Mouse (Mus musculus): Measurements from ENCODE around the gene Adgrf1. TPM values are rescaled to one million over a fixed set of nuclear protein-coding genes. Genes with fewer than 3 reads are reported as not detected.
A peak's percentile ranks its signal among the peaks of the same experiment; 100 is the strongest.

The Adgrf1 gene
- polyA plus RNA-seq, 1 experiment from 2014 or later = 1.4 TPM

DNA sequence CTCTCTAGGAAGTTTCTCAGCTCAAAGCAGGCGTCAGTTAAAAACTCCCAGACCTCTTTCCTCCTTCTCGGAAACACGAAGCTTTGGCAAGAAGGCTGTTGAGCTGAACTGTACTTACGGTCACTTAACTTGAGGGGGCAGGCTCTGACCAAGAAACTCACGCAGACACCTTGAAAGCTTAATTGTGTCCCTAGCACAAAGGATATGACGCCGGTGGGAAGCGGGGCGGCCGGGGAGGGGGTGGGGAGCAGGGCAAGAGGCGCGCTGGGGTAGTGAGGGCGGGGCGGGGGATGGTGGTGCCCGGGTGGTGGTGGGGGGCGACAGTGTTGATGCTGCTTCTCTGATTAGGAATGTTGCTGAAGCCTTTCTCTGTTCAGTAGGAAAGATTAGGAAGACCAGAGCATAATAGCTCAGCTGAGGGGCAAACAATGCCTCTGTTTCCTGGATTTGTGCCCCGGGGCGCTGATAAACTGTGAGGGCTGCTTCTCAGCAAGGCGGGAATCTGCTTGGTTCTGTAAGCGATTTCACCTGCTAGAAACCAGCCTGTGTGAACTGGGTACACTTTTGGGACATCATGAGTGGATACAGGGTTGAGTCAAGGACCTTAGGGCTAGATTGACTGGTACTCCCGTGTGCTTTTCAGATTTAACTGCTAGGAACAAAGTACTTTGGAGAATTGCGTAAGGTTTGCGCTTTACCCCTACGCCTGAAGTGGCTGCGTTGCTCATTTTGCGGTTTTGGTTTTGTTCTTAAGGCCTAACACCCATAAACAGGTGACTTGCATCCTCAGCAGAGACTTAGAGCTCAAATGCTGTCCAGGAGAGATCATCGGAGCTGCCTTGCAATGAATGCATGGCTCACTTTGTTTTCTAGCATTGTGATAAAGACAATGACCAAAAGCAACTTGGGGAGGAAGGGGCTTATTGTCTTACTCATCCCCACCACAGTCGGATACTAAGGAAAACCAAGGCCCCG, 56.9 kb downstream of the Adgrf1 start:
- WGBS = 19% methylated on average over 28 of the region's 29 CpGs
- peak overlapping the region; percentile 58 for H3K4me2 ChIP-seq (ENCODE audit: low read length)
- H3K4me3 ChIP-seq (replicated peaks; ENCODE audit: low read depth, low read length) = no peak overlapping the region; the same call in 1 of the 2 replicates
- peak overlapping the region; percentile 52 for H3K27ac ChIP-seq
- ATAC-seq (replicated peaks; ENCODE audit: low FRiP score, low read depth) (peak; percentile 81), DNase-seq (ENCODE audit: low spot score) (peak; percentile 97)
- no peaks in the 10 kb centered on the region for H3K9me3 ChIP-seq (replicated peaks; ENCODE audit: low read length)
- no peaks in the 10 kb centered on the region for H3K36me3 ChIP-seq (ENCODE audit: insufficient read depth, low read length)
- 0 out of 2 replicates have a peak, but pooled peaks cover 7% of the 10 kb centered on the region for H3K4me1 ChIP-seq (replicated peaks; ENCODE audit: insufficient read depth, low read length)
- 0 out of 2 replicates have a peak overlapping the region, but pooled peaks have one; percentile 32 for H3K9ac ChIP-seq (ENCODE audit: low read depth, low read length)
- peak; percentile 80 for TF ChIP-seq CTCF (IDR thresholded peaks at IDR 0.05; ENCODE audit: low read depth)
- no peaks in the 10 kb centered on the region for H3K27me3 ChIP-seq (ENCODE audit: insufficient read depth, low read length)

DNA sequence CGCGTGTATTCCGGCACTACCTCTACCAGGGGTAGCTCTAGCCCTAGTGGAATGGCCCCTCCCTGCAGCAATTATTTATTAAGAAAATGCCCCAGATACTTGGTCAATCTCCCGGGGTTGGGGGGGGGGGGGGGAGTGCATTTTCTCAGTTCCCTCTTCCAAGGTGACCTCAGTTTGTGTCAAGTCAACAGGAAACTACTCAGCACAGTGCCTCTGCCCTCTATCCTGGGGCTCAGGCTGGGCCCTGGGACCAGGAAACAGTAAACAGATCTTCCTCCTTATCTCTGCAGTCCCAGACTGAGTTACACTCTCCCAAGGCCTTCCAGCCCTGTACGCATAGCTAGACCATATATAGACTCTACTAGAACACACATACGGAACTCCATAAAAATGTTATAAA, 57.7 kb downstream of the Adgrf1 start:
- WGBS = 67% methylated on average over 6 of the region's 6 CpGs
- Histone ChIP-seq H3K27ac (no peak overlapping the region), H3K4me1 (replicated peaks; ENCODE audit: insufficient read depth, low read length) (peaks cover 12% of the 10 kb centered on the region; the same call in 1 of the 2 replicates), H3K4me3 (replicated peaks; ENCODE audit: low read depth, low read length) (no peak overlapping the region), H3K36me3 (ENCODE audit: insufficient read depth, low read length) (no peaks in the 10 kb centered on the region), H3K4me2 (ENCODE audit: low read length) (no peak overlapping the region), H3K27me3 (ENCODE audit: insufficient read depth, low read length) (no peaks in the 10 kb centered on the region), H3K9ac (ENCODE audit: low read depth, low read length) (no peak overlapping the region), H3K9me3 (replicated peaks; ENCODE audit: low read length) (no peaks in the 10 kb centered on the region)
- ATAC-seq (replicated peaks; ENCODE audit: low FRiP score, low read depth) = no peak
- TF ChIP-seq CTCF (IDR thresholded peaks at IDR 0.05; ENCODE audit: low read depth) = no peak
- no peak for DNase-seq (ENCODE audit: low spot score)

DNA sequence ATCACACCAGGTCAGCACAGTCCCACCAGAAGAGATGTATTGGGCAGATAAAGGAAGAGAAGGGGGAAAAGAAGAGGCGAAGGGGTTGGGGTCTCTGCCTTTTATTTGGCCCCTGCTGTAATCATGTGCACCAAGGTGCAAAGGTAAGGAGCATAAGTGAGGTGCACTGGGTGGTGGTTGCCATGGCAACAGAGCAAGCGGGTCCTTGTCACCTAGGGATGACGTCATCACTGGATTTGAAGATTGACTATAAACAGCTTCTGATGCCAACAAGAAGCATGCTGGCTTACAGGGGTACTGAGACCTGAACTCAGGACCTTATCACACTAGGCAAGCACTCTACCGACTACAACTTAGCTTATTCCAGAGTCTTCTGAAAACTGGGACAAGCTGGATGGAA, 59.1 kb downstream of the Adgrf1 start:
- no peaks in the 10 kb centered on the region for H3K9me3 ChIP-seq (replicated peaks; ENCODE audit: low read length)
- H3K36me3 ChIP-seq (ENCODE audit: insufficient read depth, low read length) = no peaks in the 10 kb centered on the region
- ATAC-seq (replicated peaks; ENCODE audit: low FRiP score, low read depth) (no peak), DNase-seq (ENCODE audit: low spot score) (no peak)
- H3K27me3 ChIP-seq (ENCODE audit: insufficient read depth, low read length) = no peaks in the 10 kb centered on the region
- H3K4me2 ChIP-seq (ENCODE audit: low read length) = no peak overlapping the region
- TF ChIP-seq CTCF (IDR thresholded peaks at IDR 0.05; ENCODE audit: low read depth) = no peak
- H3K4me3 ChIP-seq (replicated peaks; ENCODE audit: low read depth, low read length) = no peak overlapping the region
- no peak overlapping the region for H3K9ac ChIP-seq (ENCODE audit: low read depth, low read length)
- H3K27ac ChIP-seq = no peak overlapping the region
- H3K4me1 ChIP-seq (replicated peaks; ENCODE audit: insufficient read depth, low read length) = peaks cover 12% of the 10 kb centered on the region; the same call in 1 of the 2 replicates
- 88% methylated on average over 4 of the region's 4 CpGs for WGBS

DNA sequence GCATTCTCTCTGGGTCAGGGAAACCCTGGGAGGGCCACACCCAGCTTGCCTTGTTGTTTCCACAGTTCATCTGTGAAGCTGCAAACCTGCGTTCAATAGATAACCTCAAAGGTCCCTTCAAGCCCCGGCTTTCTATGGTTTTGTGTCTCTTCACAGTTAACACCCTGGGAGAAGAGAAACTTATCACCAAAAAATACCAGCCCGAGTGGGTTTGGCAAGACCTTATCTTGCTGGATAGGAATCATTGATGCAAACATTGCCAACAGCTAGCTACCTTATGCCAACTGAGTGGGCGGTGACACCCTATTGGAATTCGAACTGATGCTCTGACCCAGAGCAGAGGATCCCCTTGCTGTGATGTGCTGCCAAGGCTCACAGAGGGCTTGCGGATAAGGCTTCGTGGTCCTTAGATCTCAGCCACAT, 59.6 kb downstream of the Adgrf1 start:
- H3K4me3 ChIP-seq (replicated peaks; ENCODE audit: low read depth, low read length) = no peak overlapping the region
- no peaks in the 10 kb centered on the region for H3K9me3 ChIP-seq (replicated peaks; ENCODE audit: low read length)
- H3K9ac ChIP-seq (ENCODE audit: low read depth, low read length) = no peak overlapping the region
- no peak for TF ChIP-seq CTCF (IDR thresholded peaks at IDR 0.05; ENCODE audit: low read depth)
- ATAC-seq (replicated peaks; ENCODE audit: low FRiP score, low read depth) (no peak), DNase-seq (ENCODE audit: low spot score) (no peak)
- no peak overlapping the region for H3K4me2 ChIP-seq (ENCODE audit: low read length)
- H3K4me1 ChIP-seq (replicated peaks; ENCODE audit: insufficient read depth, low read length) = peaks cover 12% of the 10 kb centered on the region; the same call in 1 of the 2 replicates
- H3K27ac ChIP-seq = no peak overlapping the region
- H3K27me3 ChIP-seq (ENCODE audit: insufficient read depth, low read length) = no peaks in the 10 kb centered on the region
- no peaks in the 10 kb centered on the region for H3K36me3 ChIP-seq (ENCODE audit: insufficient read depth, low read length)
- 74% methylated on average over 7 of the region's 7 CpGs for WGBS

DNA sequence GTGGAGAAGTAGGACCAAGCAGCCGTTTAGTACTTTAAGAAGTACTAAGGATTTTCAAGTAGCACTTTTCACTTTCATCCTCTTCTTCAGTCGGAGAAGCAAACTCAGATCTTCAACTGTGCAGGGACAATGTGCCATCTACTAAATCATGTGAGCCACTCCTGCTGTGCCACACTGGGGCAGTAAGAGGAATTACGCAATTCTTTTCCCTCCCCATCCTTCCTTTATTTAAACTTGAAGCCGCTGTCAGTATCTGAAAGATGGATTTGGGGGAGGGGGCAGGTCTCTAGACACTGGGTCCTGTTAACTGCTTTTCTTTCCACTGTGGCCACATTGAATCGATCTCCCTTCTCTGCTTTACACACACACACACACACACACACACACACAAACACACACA, 62.6 kb downstream of the Adgrf1 start:
- no peak for DNase-seq (ENCODE audit: low spot score)
- TF ChIP-seq CTCF (IDR thresholded peaks at IDR 0.05; ENCODE audit: low read depth) = no peak
- H3K9ac ChIP-seq (ENCODE audit: low read depth, low read length) = no peak overlapping the region
- no peak overlapping the region for H3K27ac ChIP-seq
- no peak for ATAC-seq (replicated peaks; ENCODE audit: low FRiP score, low read depth)
- H3K4me1 ChIP-seq (replicated peaks; ENCODE audit: insufficient read depth, low read length) = peaks cover 8% of the 10 kb centered on the region; the same call in 1 of the 2 replicates
- H3K9me3 ChIP-seq (replicated peaks; ENCODE audit: low read length) = no peaks in the 10 kb centered on the region
- no peak overlapping the region for H3K4me2 ChIP-seq (ENCODE audit: low read length)
- WGBS = 45% methylated on average over 5 of the region's 5 CpGs
- H3K4me3 ChIP-seq (replicated peaks; ENCODE audit: low read depth, low read length) = no peak overlapping the region
- no peaks in the 10 kb centered on the region for H3K36me3 ChIP-seq (ENCODE audit: insufficient read depth, low read length)
- H3K27me3 ChIP-seq (ENCODE audit: insufficient read depth, low read length) = no peaks in the 10 kb centered on the region

DNA sequence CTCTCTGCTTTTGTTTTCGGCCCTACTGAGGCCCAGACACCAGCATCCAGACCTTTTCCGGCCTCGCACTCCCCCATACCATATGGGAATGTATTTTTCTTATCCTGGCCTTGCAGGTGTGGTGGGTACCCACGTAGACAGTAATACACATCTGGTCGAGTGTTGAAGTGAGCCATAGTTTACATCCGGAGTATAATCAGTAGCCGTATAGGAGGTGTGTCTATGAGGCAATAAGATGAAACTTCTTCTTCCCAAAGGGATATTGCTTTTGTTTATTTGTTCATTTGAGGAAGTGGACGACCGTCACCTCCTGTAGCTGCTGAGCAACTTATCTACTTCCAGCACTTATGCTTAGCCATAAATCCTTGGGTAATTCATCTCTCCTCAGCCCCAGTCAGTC, 63.9 kb downstream of the Adgrf1 start:
- WGBS = 34% methylated on average over 9 of the region's 9 CpGs
- no peak overlapping the region for H3K27ac ChIP-seq
- no peaks in the 10 kb centered on the region for H3K9me3 ChIP-seq (replicated peaks; ENCODE audit: low read length)
- no peak overlapping the region for H3K9ac ChIP-seq (ENCODE audit: low read depth, low read length)
- peaks cover 5% of the 10 kb centered on the region; the same call in 1 of the 2 replicates for H3K4me1 ChIP-seq (replicated peaks; ENCODE audit: insufficient read depth, low read length)
- H3K4me2 ChIP-seq (ENCODE audit: low read length) = no peak overlapping the region
- DNase-seq (ENCODE audit: low spot score) (peak; percentile 36), ATAC-seq (replicated peaks; ENCODE audit: low FRiP score, low read depth) (no peak)
- H3K36me3 ChIP-seq (ENCODE audit: insufficient read depth, low read length) = no peaks in the 10 kb centered on the region
- no peak for TF ChIP-seq CTCF (IDR thresholded peaks at IDR 0.05; ENCODE audit: low read depth)
- H3K27me3 ChIP-seq (ENCODE audit: insufficient read depth, low read length) = no peaks in the 10 kb centered on the region
- H3K4me3 ChIP-seq (replicated peaks; ENCODE audit: low read depth, low read length) = no peak overlapping the region
